Mouse (Mus musculus): Measurements from ENCODE around the gene Mical2.

DNA sequence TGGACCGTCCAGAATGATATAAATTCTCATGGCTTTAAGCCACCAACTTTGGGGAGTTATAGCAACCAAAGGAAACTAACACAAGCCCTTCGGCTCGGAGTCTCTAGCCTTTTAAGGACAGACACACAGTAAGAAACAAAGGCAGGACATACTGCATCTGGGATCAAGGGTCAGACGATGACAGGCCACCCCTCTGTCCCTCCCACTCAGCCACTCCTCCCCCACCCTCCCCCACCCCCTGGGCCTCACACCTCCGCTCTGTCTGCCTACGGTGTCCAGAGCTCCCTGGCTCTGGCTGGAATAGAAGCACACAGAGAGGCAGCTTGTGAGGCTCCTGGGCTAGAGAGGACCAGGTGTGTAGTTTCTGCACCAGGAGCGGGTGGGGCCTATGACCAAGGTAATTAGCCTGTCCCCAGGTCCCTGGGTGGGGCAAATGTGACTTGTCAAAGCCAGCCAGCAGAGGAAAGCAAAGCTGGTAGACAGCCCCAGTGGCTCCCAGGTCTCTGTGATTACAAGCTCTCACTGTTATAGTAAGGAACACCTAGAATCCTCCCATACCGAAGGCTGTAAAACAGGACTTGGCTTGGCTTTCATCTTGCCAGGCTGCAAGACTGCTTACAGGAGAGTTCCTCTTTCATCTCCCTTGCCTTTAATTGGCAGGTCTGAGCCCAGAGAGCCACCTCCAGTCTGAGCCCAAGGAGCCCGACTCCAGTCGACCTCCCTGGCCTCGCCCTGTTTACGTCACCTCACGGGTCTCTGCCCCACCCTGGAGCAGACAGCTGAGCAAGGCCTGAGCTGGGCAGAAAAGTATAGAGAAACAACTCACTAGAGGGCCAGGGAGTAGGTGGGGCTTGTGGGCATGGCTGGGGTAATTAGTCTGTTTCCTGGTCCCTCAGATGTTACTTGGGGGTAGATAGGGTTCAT, 37.9 kb upstream of the Mical2 start:
- TF ChIP-seq CTCF (IDR thresholded peaks at IDR 0.05; ENCODE audit: insufficient read depth, low read length) (no peak), POLR2A (IDR thresholded peaks at IDR 0.05; ENCODE audit: borderline replicate concordance, extremely low read depth, low read depth, low read length) (no peak)

Measured in lung, adult 2 months (tissue).